Mouse (Mus musculus) midbrain, embryonic 13.5 days (tissue): ENCODE measurements around the gene Ndufs3. TPM values are rescaled to one million over a fixed set of nuclear protein-coding genes. Genes with fewer than 3 reads are reported as not detected.

Experiments
- ATAC-seq: fragments of 200-750 bp; cut with Nextera tagmentation; 2 replicates; pipeline ENCODE4 v1.8.0; 2017; ENCODE audit warnings: mild to moderate bottlenecking, moderate TSS enrichment, moderate library complexity
- H3K27ac ChIP-seq: fragments of 300-500 bp; sonication (generic); 2 replicates; pipeline ENCODE4 v1.5.1; 2015; ENCODE audit warnings: inconsistent platforms, mild to moderate bottlenecking, moderate library complexity
- H3K27me3 ChIP-seq: fragments of 300-500 bp; sonication (generic); 2 replicates; pipeline ENCODE4 v1.6.1; 2015; ENCODE audit warnings: mild to moderate bottlenecking, inconsistent platforms
- H3K36me3 ChIP-seq: fragments of 300-500 bp; sonication (generic); 2 replicates; pipeline ENCODE4 v1.6.1; 2015; ENCODE audit warnings: mild to moderate bottlenecking, inconsistent platforms
- H3K4me1 ChIP-seq: fragments of 300-500 bp; sonication (generic); replicated peaks from 2 replicates; pipeline ENCODE4 v1.6.1; 2015; ENCODE audit warnings: inconsistent platforms
- H3K4me2 ChIP-seq: fragments of 300-500 bp; sonication (generic); replicated peaks from 2 replicates; pipeline ENCODE4 v1.6.1; 2015; ENCODE audit warnings: moderate library complexity, mild to moderate bottlenecking, inconsistent platforms
- H3K4me3 ChIP-seq: fragments of 300-500 bp; sonication (generic); replicated peaks from 2 replicates; pipeline ENCODE4 v1.5.1; 2015; ENCODE audit warnings: mild to moderate bottlenecking, inconsistent platforms
- H3K9ac ChIP-seq: fragments of 300-500 bp; sonication (generic); replicated peaks from 2 replicates; pipeline ENCODE4 v1.6.1; 2015; ENCODE audit warnings: mild to moderate bottlenecking, inconsistent platforms
- H3K9me3 ChIP-seq: fragments of 300-500 bp; sonication (generic); 2 replicates; pipeline ENCODE4 v1.6.1; 2016; ENCODE audit warnings: mild to moderate bottlenecking, inconsistent platforms
- WGBS: fragments of 180-500 bp; shearing (Covaris S2); methylation state at CpG from one replicate; pipeline ENCODE4 v1.1.7; 2015; 5-methylcytosine and 5-hydroxymethylcytosine counted together
- polyA plus RNA-seq: library from polyadenylated mRNA; unstranded; fragments of >200 nt; fragmentation: Nextera tagmentation; extraction: Ambion mirVana; gene quantifications from 2 replicates; pipeline ENCODE4 v1.2.1, GENCODE M21; 2015

Gene Ndufs3
- polyA plus RNA-seq, 1 experiment from 2014 or later = 210 TPM

- H3K4me3 ChIP-seq = no peak overlapping the region
- H3K4me2 ChIP-seq = no peak overlapping the region
- no peak overlapping the region for H3K27ac ChIP-seq
- no peak for ATAC-seq
- WGBS = 82% methylated on average over 2 of the region's 2 CpGs
- no peaks in the 10 kb centered on the region for H3K9me3 ChIP-seq
- H3K4me1 ChIP-seq = peaks cover 9% of the 10 kb centered on the region
- no peak overlapping the region for H3K9ac ChIP-seq
- no peaks in the 10 kb centered on the region; the same call in 1 of the 2 replicates for H3K27me3 ChIP-seq
- H3K36me3 ChIP-seq = 0 out of 2 replicates have a peak, but pooled peaks cover 2% of the 10 kb centered on the region
Measured at GRCm38 (mm10) chr2:90875239-90875638, 29.4 kb downstream of the Ndufs3 start.

GRCm38 (mm10) chr2:90874025-90874424 is 30.6 kb downstream of the Ndufs3 start:
- no peak overlapping the region for H3K4me2 ChIP-seq
- H3K27ac ChIP-seq = no peak overlapping the region
- no peaks in the 10 kb centered on the region; the same call in 1 of the 2 replicates for H3K27me3 ChIP-seq
- H3K9me3 ChIP-seq = no peaks in the 10 kb centered on the region
- no peak overlapping the region for H3K9ac ChIP-seq
- H3K4me1 ChIP-seq = no peaks in the 10 kb centered on the region
- H3K4me3 ChIP-seq = no peak overlapping the region
- H3K36me3 ChIP-seq = 0 out of 2 replicates have a peak, but pooled peaks cover 3% of the 10 kb centered on the region
- no peak for ATAC-seq
- WGBS = 83% methylated on average over 1 of the region's 1 CpGs

- Histone ChIP-seq H3K9ac (no peak overlapping the region), H3K27ac (no peak overlapping the region), H3K27me3 (no peaks in the 10 kb centered on the region), H3K9me3 (no peaks in the 10 kb centered on the region), H3K36me3 (peaks cover 20% of the 10 kb centered on the region), H3K4me3 (no peak overlapping the region), H3K4me2 (no peak overlapping the region), H3K4me1 (no peaks in the 10 kb centered on the region)
- no peak for ATAC-seq
- 68% methylated on average over 8 of the region's 8 CpGs for WGBS
Measured at GRCm38 (mm10) chr2:90871180-90871961, 33.3 kb downstream of the Ndufs3 start.

GRCm38 (mm10) chr2:90870136-90870601 is 34.5 kb downstream of the Ndufs3 start:
- Histone ChIP-seq H3K9me3 (no peaks in the 10 kb centered on the region), H3K4me2 (no peak overlapping the region), H3K36me3 (peaks cover 29% of the 10 kb centered on the region), H3K27me3 (no peaks in the 10 kb centered on the region), H3K4me3 (no peak overlapping the region), H3K27ac (peak overlapping the region; percentile 45; the same call in 1 of the 2 replicates), H3K9ac (no peak overlapping the region), H3K4me1 (no peaks in the 10 kb centered on the region)
- no peak for ATAC-seq
- WGBS = 58% methylated on average over 4 of the region's 4 CpGs

- Histone ChIP-seq H3K4me3 (no peak overlapping the region), H3K9me3 (no peaks in the 10 kb centered on the region), H3K27me3 (no peaks in the 10 kb centered on the region), H3K9ac (no peak overlapping the region), H3K27ac (no peak overlapping the region), H3K36me3 (peaks cover 60% of the 10 kb centered on the region), H3K4me2 (no peak overlapping the region), H3K4me1 (no peaks in the 10 kb centered on the region)
- ATAC-seq = peak; percentile 93
- WGBS = 25% methylated on average over 3 of the region's 3 CpGs
Measured at GRCm38 (mm10) chr2:90866524-90866923, 38.1 kb downstream of the Ndufs3 start.

GRCm38 (mm10) chr2:90864184-90864583 is 40.4 kb downstream of the Ndufs3 start:
- H3K4me1 ChIP-seq = no peaks in the 10 kb centered on the region
- no peaks in the 10 kb centered on the region for H3K27me3 ChIP-seq
- H3K27ac ChIP-seq = peak overlapping the region; percentile 46; the same call in 1 of the 2 replicates
- no peak overlapping the region for H3K9ac ChIP-seq
- H3K4me3 ChIP-seq = no peak overlapping the region
- H3K9me3 ChIP-seq = no peaks in the 10 kb centered on the region
- H3K4me2 ChIP-seq = no peak overlapping the region
- no peak for ATAC-seq
- H3K36me3 ChIP-seq = peaks cover 80% of the 10 kb centered on the region

- Histone ChIP-seq H3K4me3 (no peak overlapping the region), H3K9ac (no peak overlapping the region), H3K9me3 (no peaks in the 10 kb centered on the region), H3K4me2 (no peak overlapping the region), H3K27ac (no peak overlapping the region), H3K27me3 (no peaks in the 10 kb centered on the region), H3K36me3 (peaks cover 84% of the 10 kb centered on the region), H3K4me1 (no peaks in the 10 kb centered on the region)
- ATAC-seq = no peak
- WGBS = 95% methylated on average over 2 of the region's 2 CpGs
Measured at GRCm38 (mm10) chr2:90861486-90861885, 43.1 kb downstream of the Ndufs3 start.

- Histone ChIP-seq H3K9me3 (no peaks in the 10 kb centered on the region), H3K27me3 (no peaks in the 10 kb centered on the region), H3K9ac (no peak overlapping the region), H3K4me1 (peaks cover 21% of the 10 kb centered on the region), H3K27ac (no peak overlapping the region), H3K4me3 (no peak overlapping the region), H3K36me3 (peaks cover 55% of the 10 kb centered on the region), H3K4me2 (no peak overlapping the region)
- 93% methylated on average over 1 of the region's 1 CpGs for WGBS
- no peak for ATAC-seq
Measured at GRCm38 (mm10) chr2:90850401-90850800, 54.2 kb downstream of the Ndufs3 start.

GRCm38 (mm10) chr2:90848331-90848730 is 56.3 kb downstream of the Ndufs3 start:
- Histone ChIP-seq H3K9ac (peak overlapping the region; percentile 93), H3K4me2 (peak overlapping the region; percentile 68), H3K27ac (0 out of 2 replicates have a peak overlapping the region, but pooled peaks have one; percentile 93), H3K36me3 (peaks cover 37% of the 10 kb centered on the region), H3K9me3 (no peaks in the 10 kb centered on the region), H3K4me1 (peaks cover 21% of the 10 kb centered on the region), H3K4me3 (peak overlapping the region; percentile 91), H3K27me3 (no peaks in the 10 kb centered on the region)
- ATAC-seq = no peak
- WGBS = 87% methylated on average over 5 of the region's 5 CpGs

GRCm38 (mm10) chr2:90847681-90848050 is 57.0 kb downstream of the Ndufs3 start:
- 0% methylated on average over 13 of the region's 13 CpGs for WGBS
- H3K36me3 ChIP-seq = peaks cover 31% of the 10 kb centered on the region
- no peak for ATAC-seq
- H3K27ac ChIP-seq = peak overlapping the region; percentile 93
- H3K9ac ChIP-seq = peak overlapping the region; percentile 93
- peaks cover 21% of the 10 kb centered on the region for H3K4me1 ChIP-seq
- peak overlapping the region; percentile 91 for H3K4me3 ChIP-seq
- H3K27me3 ChIP-seq = no peaks in the 10 kb centered on the region
- H3K4me2 ChIP-seq = peak overlapping the region; percentile 68
- no peaks in the 10 kb centered on the region for H3K9me3 ChIP-seq

GRCm38 (mm10) chr2:90846955-90847680 is 57.5 kb downstream of the Ndufs3 start, which contains the start of gene Mtch2:
Gene Mtch2, plus strand, starts transcription at chr2:90847155.
- Histone ChIP-seq H3K27ac (peak within 1 kb of the TSS; percentile 93), H3K4me2 (peak within 1 kb of the TSS; percentile 68), H3K4me1 (peaks cover 21% of the 10 kb centered on the region), H3K4me3 (peak within 1 kb of the TSS; percentile 91), H3K9me3 (no peaks in the 10 kb centered on the region), H3K36me3 (peaks cover 26% of the 10 kb centered on the region), H3K9ac (peak within 1 kb of the TSS; percentile 93), H3K27me3 (no peaks in the 10 kb centered on the region)
- ATAC-seq = peak; percentile 97
- under 1% methylated on average over 60 of the region's 67 CpGs for WGBS

GRCm38 (mm10) chr2:90846597-90846954 is 58.1 kb downstream of the Ndufs3 start:
- peak; percentile 66 for ATAC-seq

More at GRCm38 (mm10) chr2:90846597-90846954, 58.1 kb downstream of the Ndufs3 start:
- peaks cover 21% of the 10 kb centered on the region for H3K4me1 ChIP-seq
- peak overlapping the region; percentile 81 for H3K27ac ChIP-seq
- peaks cover 21% of the 10 kb centered on the region for H3K36me3 ChIP-seq
- H3K27me3 ChIP-seq = no peaks in the 10 kb centered on the region
- peak overlapping the region; percentile 63 for H3K9ac ChIP-seq
- H3K4me2 ChIP-seq = peak overlapping the region; percentile 68
- no peaks in the 10 kb centered on the region for H3K9me3 ChIP-seq
- 2% methylated on average over 8 of the region's 8 CpGs for WGBS
- H3K4me3 ChIP-seq = peak overlapping the region; percentile 91
